Comparison of ENCODE assay signal across 23 mouse cellular contexts in the genomic region with DNA sequence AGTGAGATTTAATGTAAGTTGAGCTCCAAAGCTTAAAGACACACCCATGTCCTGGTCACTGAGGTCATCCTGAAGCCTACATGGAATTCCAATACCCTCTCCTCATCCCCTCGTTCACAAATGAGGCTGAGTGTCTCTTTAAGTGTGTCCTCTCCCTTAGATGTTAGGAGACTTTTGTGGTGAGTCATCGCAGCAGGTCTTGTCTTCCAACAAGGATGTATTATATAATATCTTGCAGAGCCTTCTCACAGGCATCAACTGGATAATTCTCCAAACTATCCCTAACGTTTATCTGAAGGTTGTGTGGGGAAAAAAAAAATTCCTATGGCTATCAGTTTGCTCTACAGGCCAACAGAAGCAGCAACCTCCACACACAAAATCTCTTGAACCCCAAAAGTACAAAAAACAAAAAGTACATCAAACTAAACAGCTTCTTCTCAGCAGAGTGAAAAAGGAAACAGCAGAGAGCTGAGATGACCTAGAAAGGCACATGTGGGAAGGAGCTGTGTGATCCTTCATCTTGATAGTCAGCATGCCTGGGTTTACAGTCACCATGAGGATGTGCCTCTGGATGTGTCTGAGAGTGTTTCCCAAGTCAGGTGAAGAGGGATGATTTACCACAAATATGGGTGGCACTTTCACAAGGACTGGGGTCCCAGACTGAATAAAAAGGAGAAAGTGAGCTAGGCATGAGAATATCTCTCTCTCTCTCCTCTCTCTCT. TPM values are rescaled to one million over a fixed set of nuclear protein-coding genes. Genes with fewer than 3 reads are reported as not detected.
DNase-seq lines count a peak whose midpoint lies in the region; ATAC-seq and TF ChIP-seq lines count a peak whose summit lies in the region.
"Had no signal": no experiment of that assay in that cellular context is flagged by ENCODE, and none has a peak within 500 bp of the region (broad histone marks: within the 10 kb centered on the region; RNA-seq: fewer than 3 reads in every experiment).

No protein-coding gene starts in this region.

- WGBS in kidney, adult 2 months = 77% methylated on average over 3 of the region's 3 CpGs

- H3K36me3 ChIP-seq in kidney, adult 2 months (ENCODE audit: control insufficient read depth, insufficient read depth, low read length) = no peaks in the 10 kb centered on the region; the same call in 1 of the 2 replicates
- H3K36me3 ChIP-seq: embryonic facial prominence, embryonic 10.5 days; forebrain, embryonic 12.5 days; heart, embryonic 10.5 days; hindbrain, embryonic 12.5 days; kidney, embryonic 15.5 days; midbrain, embryonic 10.5 days had no signal

- no peaks in the 10 kb centered on the region for H3K27me3 ChIP-seq in kidney, adult 2 months (replicated peaks; ENCODE audit: control insufficient read depth, insufficient read depth, low read length)
- H3K27me3 ChIP-seq: CH12.LX; forebrain, embryonic 12.5 days; hindbrain, embryonic 12.5 days; kidney, embryonic 15.5 days had no signal

- no peak for DNase-seq in kidney, adult 2 months
- no peak for DNase-seq in kidney, adult 11 months
- DNase-seq in right cerebral cortex, adult 18-20 months = peak; percentile 60
- no peak for DNase-seq in right cerebral cortex, postnatal 14 days
- peak; percentile 26 for DNase-seq in skeletal muscle tissue, adult 2 months (ENCODE audit: low read depth, low spot score)
- no peak for DNase-seq in gastrocnemius, postnatal 14 days
- DNase-seq: adrenal gland, postnatal 25 days; cerebellum, adult 18-20 months; cerebellum, postnatal 36 days; gastrocnemius, postnatal 36 days; lung, embryonic 14.5 days had no signal

- no peak for TF ChIP-seq CTCF in kidney, adult 2 months (conservative IDR thresholded peaks at IDR 0.05; ENCODE audit: insufficient read depth, insufficient read length, low read depth, low read length)

- H3K27ac ChIP-seq in kidney, adult 2 months (ENCODE audit: insufficient read depth, low read depth, low read length) = peak overlapping the region; percentile 80
- H3K27ac ChIP-seq: embryonic facial prominence, embryonic 10.5 days; forebrain, embryonic 12.5 days; hindbrain, embryonic 12.5 days; kidney, embryonic 15.5 days; macrophage; midbrain, embryonic 10.5 days; stomach, postnatal 0 days had no signal

- intact Hi-C loops in gastrocnemius, postnatal 14 days (cut with DNase I; ENCODE audit: low total_unique reads) = no loop called here

- TF ChIP-seq POLR2A in kidney, adult 2 months (IDR thresholded peaks at IDR 0.05; ENCODE audit: low read depth, low read length) = no peak

- peak; percentile 39 for ATAC-seq in inflammation-experienced regulatory T-cells, adult 6 months
- ATAC-seq in granulocyte monocyte progenitor cell, adult 5-6 weeks (replicated peaks; ENCODE audit: poor library complexity, severe bottlenecking) = no peak

- H3K4me3 ChIP-seq in kidney, adult 2 months (ENCODE audit: insufficient read depth, low read depth, low read length) = no peak overlapping the region
- H3K4me3 ChIP-seq: embryonic facial prominence, embryonic 10.5 days; forebrain, embryonic 12.5 days; heart, embryonic 10.5 days; hindbrain, embryonic 12.5 days; kidney, embryonic 15.5 days; midbrain, embryonic 10.5 days had no signal

- H3K4me1 ChIP-seq in kidney, adult 2 months (ENCODE audit: control insufficient read depth, insufficient read depth, low read length) = peaks cover 21% of the 10 kb centered on the region
- H3K4me1 ChIP-seq: embryonic facial prominence, embryonic 10.5 days; forebrain, embryonic 12.5 days; hindbrain, embryonic 12.5 days; midbrain, embryonic 10.5 days had no signal

RNA-seq across cellular contexts. Expression of gene Gm47985, which starts 56.4 kb away (rescaled TPM):
- not detected in 2 replicates for polyA plus RNA-seq in kidney, adult 2 months (2012; rRNA removed)
- under 1 TPM in 1 of 3 experiments, not detected in 2; 0.34 TPM for polyA plus RNA-seq in inflammation-experienced regulatory T-cells, adult 6 months (2017; shearing (Covaris generic))
- not detected in 2 replicates for total RNA-seq in granulocyte monocyte progenitor cell, adult 5-6 weeks (2014; fragmentation: Nextera tagmentation)
- not detected in 2 replicates for total RNA-seq in granulocyte monocyte progenitor cell, adult 5-6 weeks (2017)
- under 1 TPM in 1 of 2 experiments, not detected in 1; 0.23 TPM for total RNA-seq in gastrocnemius, postnatal 14 days (2021)
- total RNA-seq: adrenal gland, postnatal 25 days; CH12.LX; gastrocnemius, postnatal 36 days; layer of hippocampus, postnatal 10 days had no signal
- polyA plus RNA-seq: lung, embryonic 14.5 days; macrophage; stomach, postnatal 0 days had no signal

Comparison
In these comparisons a context has a peak if more than half of its experiments do, and no peak if none do; other contexts are left out.
1. DNase-seq: peak in right cerebral cortex, adult 18-20 months (single experiment) and skeletal muscle tissue, adult 2 months (single experiment); none in kidney, adult 2 months (single experiment), kidney, adult 11 months (single experiment), right cerebral cortex, postnatal 14 days (single experiment) and gastrocnemius, postnatal 14 days (single experiment).